Mouse (Mus musculus) brain, adult 10 weeks (tissue): ENCODE measurements around the gene 2700081O15Rik. TPM values are rescaled to one million over a fixed set of nuclear protein-coding genes. Genes with fewer than 3 reads are reported as not detected.

Experiments used
- polyA plus RNA-seq: library from polyadenylated mRNA; stranded (reverse); fragments of 350-450 nt; fragmentation: Illumina TruSeq; extraction: RNeasy Lipid Tissue Mini Kit (QIAGEN cat#74804); gene quantifications from one replicate; pipeline ENCODE4 v1.2.3, GENCODE M21; 2015; ENCODE audit warnings: low read depth, low replicate concordance

Gene 2700081O15Rik
- 18.2 TPM for polyA plus RNA-seq

DNA sequence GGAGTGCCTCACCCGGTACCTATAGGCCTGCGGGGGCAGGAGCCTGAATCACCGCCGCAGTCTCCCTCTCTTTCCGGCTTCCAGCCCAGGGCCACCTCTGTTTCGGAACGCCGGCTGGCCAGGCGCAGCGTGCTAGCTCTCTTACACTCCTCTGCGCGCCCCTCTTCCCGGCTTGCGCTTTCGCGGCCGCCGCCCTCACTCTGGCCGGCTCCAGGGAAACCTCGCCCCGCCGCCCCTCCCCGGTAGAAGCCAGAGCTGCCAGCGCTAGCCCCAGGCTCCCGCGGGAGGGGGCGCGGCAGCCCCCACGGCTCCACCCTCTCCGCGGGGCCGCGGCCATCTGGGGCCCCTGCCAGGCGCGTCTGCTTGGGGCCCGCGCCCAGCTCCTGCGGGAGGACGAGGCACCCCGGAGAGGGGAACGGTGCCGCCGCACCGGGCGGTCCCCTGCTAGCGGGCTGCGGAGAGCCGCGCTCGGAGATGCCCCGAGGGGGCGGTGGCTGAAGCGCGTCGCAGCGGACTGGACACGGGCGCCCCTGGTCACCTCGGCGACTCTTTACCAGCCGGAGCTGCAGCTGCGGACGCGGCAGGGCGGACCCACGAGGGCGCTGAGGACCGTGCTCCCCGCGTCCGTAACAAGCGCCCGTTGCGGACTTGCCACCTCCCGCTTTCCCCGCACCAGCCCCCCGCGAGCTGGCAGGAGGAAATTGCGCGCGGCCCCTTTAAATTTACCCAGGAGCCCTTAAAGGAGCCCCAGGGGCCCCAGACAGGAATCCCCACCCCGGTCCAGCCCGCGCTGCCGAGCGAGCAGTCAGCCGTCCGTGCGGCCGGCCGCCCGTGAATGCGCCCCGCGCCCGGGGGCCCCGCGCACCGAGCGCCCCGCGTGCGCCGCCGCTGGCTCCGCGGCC is at the start of gene 2700081O15Rik:
Gene 2700081O15Rik (plus strand): TSS at position 792 of the 902 bp plus-strand sequence.

DNA sequence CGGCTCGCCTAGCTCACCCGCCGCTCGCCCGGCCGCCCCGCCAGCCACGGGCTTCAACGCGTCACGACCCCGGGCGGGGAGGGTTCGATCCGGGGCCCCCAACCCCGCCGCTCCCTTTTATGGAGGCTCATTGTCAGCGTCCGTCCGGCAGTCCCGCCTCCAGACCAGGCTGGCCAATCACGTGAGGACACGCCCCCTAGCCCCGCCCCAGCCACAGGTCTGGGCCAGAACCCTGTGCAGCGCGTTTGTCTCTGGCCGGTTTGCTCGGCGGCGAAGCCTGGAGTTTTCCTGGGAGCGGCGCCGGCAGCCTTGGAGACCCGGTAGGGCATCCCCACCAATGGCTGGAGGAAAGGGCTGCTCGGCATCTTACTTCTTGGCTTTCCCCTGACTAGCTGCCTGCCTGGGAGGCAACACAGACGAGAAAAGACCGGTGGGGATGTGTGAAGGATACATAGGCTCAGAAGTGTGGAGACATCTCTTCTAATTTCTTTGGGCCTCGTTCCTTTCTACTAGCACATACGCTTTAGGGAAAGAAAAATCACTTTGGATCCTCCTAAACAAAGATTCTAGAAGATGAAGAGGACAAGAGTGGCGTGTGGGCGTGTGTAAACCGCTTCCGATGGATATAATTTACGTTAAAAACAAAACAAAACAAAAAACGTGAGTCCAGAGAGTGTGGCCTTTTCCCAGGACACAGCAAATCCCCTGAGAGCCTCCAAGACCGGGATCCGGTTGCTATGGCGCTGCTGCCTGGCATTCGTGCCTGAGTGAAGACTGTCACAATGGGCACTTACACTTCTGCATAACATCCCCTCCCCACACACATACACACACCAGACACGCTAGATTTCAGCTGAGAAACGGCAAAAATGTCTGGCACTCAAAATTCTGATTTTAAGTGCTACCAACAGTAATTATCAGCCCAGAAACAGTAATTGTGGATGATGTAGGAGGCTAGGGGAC is 34.2 kb upstream of the 2700081O15Rik start, which contains the start of gene Spindoc:
Gene Spindoc (minus strand): TSS at position 92 of the 963 bp plus-strand sequence.

Other genes with a start within 250 kb of the 2700081O15Rik start
- gene Otub1, start 211.3 kb upstream of the 2700081O15Rik start, polyA plus RNA-seq: 209 TPM
- 1,368 TPM for gene Cox8a, start 200.0 kb upstream of the 2700081O15Rik start, polyA plus RNA-seq
- gene Naa40, start 176.4 kb upstream of the 2700081O15Rik start, polyA plus RNA-seq: 32.4 TPM
- gene Rcor2, start 150.3 kb upstream of the 2700081O15Rik start, polyA plus RNA-seq: 9.6 TPM
- 60.8 TPM for gene Mark2, start 75.8 kb upstream of the 2700081O15Rik start, polyA plus RNA-seq
- gene Spindoc, start 34.6 kb upstream of the 2700081O15Rik start, polyA plus RNA-seq: 20.1 TPM
- gene Rtn3, start 65.7 kb downstream of the 2700081O15Rik start, polyA plus RNA-seq: 871 TPM
- 20.2 TPM for gene Atl3, start 76.4 kb downstream of the 2700081O15Rik start, polyA plus RNA-seq
- gene Pla2g16, start 139.8 kb downstream of the 2700081O15Rik start, polyA plus RNA-seq: 53.6 TPM
- not detected for gene Lgals12, start 189.6 kb downstream of the 2700081O15Rik start, polyA plus RNA-seq
- gene Hrasls5, start 194.9 kb downstream of the 2700081O15Rik start, polyA plus RNA-seq: not detected